Mouse (Mus musculus): ENCODE data around the gene Cr1l.

DNA sequence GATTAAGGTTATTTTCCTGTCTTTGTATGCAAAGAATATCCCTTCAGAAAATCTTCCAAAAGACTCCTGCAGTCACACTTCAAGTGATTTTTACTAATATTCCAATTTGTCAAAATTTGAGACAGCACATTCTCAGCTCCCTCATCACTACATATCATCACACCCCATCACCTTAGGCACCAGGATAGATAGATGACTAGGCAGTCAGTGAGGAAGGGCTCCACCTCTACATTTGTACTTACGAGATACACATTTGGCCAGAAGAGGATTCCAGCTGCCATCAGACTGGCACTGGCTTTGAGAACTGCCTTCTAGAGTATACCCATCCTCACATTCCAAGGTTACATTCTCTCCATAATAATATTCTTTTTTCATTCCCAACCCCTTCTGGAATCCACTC lies 17.0 kb downstream of the Cr1l start:
- TF ChIP-seq POLR2AphosphoS2 (IDR thresholded peaks at IDR 0.05; ENCODE audit: low read depth, low read length): no peak
- TF ChIP-seq CTCF (conservative IDR thresholded peaks at IDR 0.05 in 1 of 2, IDR thresholded peaks at IDR 0.05 in 1 of 2; ENCODE audit: low read depth in 2 of 2, low read length in 2 of 2): no peak
- no peak for TF ChIP-seq CHD1 (IDR thresholded peaks at IDR 0.05; ENCODE audit: low read depth, low read length)
- TF ChIP-seq POLR2A (IDR thresholded peaks at IDR 0.05; ENCODE audit: low read depth, low read length): no peak
- TF ChIP-seq EP300 (IDR thresholded peaks at IDR 0.05; ENCODE audit: low read length): no peak
- TF ChIP-seq MAX (IDR thresholded peaks at IDR 0.05; ENCODE audit: low read length): no peak
- TF ChIP-seq ZMIZ1 (IDR thresholded peaks at IDR 0.05; ENCODE audit: low read depth, low read length): no peak
- no peak for TF ChIP-seq MAZ (IDR thresholded peaks at IDR 0.05; ENCODE audit: low read depth, low read length)
- TF ChIP-seq UBTF (IDR thresholded peaks at IDR 0.05; ENCODE audit: low read depth, low read length): no peak
- TF ChIP-seq CHD2 (IDR thresholded peaks at IDR 0.05; ENCODE audit: low read length): no peak
- no peak for TF ChIP-seq ZKSCAN1 (IDR thresholded peaks at IDR 0.05; ENCODE audit: borderline replicate concordance, low read depth, low read length)
- no peak for TF ChIP-seq MAFK (IDR thresholded peaks at IDR 0.05; ENCODE audit: insufficient replicate concordance, low read length)
- TF ChIP-seq IRF4 (IDR thresholded peaks at IDR 0.05; ENCODE audit: low read depth, low read length): no peak
- no peak for TF ChIP-seq MXI1 (IDR thresholded peaks at IDR 0.05; ENCODE audit: low read depth, low read length)

Measured in CH12.LX (cell line).